Mouse (Mus musculus) layer of hippocampus, adult 11-12 months (tissue): ENCODE data around the gene Kiss1r.

Experiments
- DNase-seq: peaks from one replicate; pipeline ENCODE4 v3.0.0; 2022; ENCODE audit warnings: low spot score

Kiss1r gene

GRCm38 (mm10) chr10:79971183-79971497, 54.4 kb downstream of the Kiss1r start:
- DNase-seq = no peak
